Mouse (Mus musculus): ENCODE measurements around the gene Gm13285.
"Not testable (repeated sequence)": the region's sequence is repeated elsewhere in the genome, so short reads cannot be mapped to it uniquely, and the experiment has no call there.

DNA sequence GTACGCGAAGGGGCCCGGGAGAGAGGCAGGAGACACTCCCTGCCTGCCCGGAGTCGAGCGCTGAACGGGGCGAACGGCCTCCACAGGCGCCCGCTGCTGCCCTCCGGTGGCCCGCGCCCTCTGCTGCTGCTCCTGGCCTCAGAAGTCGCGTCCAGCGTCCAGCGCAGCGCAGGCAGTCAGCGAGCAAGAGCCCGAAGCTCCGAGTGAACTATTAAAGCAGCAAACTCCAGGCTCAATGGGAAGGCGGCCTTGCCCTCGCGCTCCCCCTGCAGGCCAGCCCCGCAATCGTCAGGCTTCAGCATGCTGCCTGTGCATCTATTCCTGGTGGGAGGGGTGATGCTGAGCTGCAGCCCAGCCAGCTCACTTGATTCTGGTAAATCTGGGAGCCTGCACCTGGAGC is 14.1 kb upstream of the Gm13285 start, which contains the start of gene Gm13276:
- TF ChIP-seq CTCF, POLR2A (IDR thresholded peaks at IDR 0.05; ENCODE audit: extremely low read depth, insufficient read depth, low read length): not testable (repeated sequence)

Measured in cortical plate, adult 2 months (tissue).